Mouse (Mus musculus): ENCODE measurements around the gene Ackr4.

DNA sequence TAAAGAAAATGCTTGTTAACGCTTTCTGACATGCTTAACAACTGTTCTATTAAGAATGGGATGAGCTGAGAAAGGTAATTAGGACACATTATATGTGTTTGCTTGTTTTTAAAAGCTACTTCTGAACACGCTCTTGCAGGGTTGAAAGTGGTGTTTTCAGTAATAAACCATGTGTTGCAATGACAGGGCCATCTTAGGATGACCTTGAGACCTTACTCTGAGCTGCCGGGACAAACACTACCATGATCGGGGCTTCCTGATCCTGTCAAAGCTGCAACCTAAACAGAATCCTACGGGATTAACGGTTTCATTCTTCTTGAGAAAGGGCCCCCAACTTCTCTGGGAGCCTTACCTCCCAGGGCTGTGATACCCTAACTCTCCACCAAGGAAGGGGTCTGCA is 44.9 kb upstream of the Ackr4 start:
- TF ChIP-seq CTCF (IDR thresholded peaks at IDR 0.05; ENCODE audit: insufficient read depth, low read depth, low read length), result no peak
- TF ChIP-seq POLR2A (IDR thresholded peaks at IDR 0.05; ENCODE audit: insufficient read depth, low read depth, low read length), result no peak

Measured in olfactory bulb, adult 2 months (tissue).